Mouse (Mus musculus) heart, postnatal 0 days (tissue): ENCODE measurements at regions not wholly inside any gene's neighbourhood (a gene's known extent, or its start where the extent isn't known, plus 50 kb on each side); places are given as distances from the start of the nearest gene placed in this dataset.

ENCODE experiments used
- ATAC-seq: fragments of 200-750 bp; cut with Nextera tagmentation; 2 replicates; pipeline ENCODE4 v1.8.0; 2017; ENCODE audit warnings: low read depth, moderate number of reproducible peaks, moderate library complexity; ENCODE audit not compliant: insufficient read depth
- DNase-seq: peaks from one replicate; pipeline ENCODE4 v3.0.0-alpha.2; 2016; ENCODE audit warnings: low spot score
- H3K27ac ChIP-seq: fragments of 300-500 bp; sonication (generic); 2 replicates; pipeline ENCODE4 v1.5.1; 2014; ENCODE audit warnings: low read depth, mild to moderate bottlenecking
- H3K27me3 ChIP-seq: fragments of 300-500 bp; sonication (generic); 2 replicates; pipeline ENCODE4 v1.6.1; 2014; ENCODE audit warnings: low read length, mixed read lengths; ENCODE audit not compliant: control insufficient read depth, insufficient read depth
- H3K36me3 ChIP-seq: fragments of 300-500 bp; sonication (generic); replicated peaks from 2 replicates; pipeline ENCODE4 v1.6.1; 2014; ENCODE audit warnings: low read length, mixed read lengths; ENCODE audit not compliant: control insufficient read depth, insufficient read depth
- H3K4me1 ChIP-seq: fragments of 300-500 bp; sonication (generic); 2 replicates; pipeline ENCODE4 v1.6.1; 2014; ENCODE audit warnings: antibody characterized with exemption; ENCODE audit not compliant: control insufficient read depth, insufficient read depth
- H3K4me2 ChIP-seq: fragments of 300-500 bp; sonication (generic); 2 replicates; pipeline ENCODE4 v1.6.1; 2014; ENCODE audit warnings: low read depth, mild to moderate bottlenecking, low read length, moderate library complexity
- H3K4me3 ChIP-seq: fragments of 300-500 bp; sonication (generic); 2 replicates; pipeline ENCODE4 v1.5.1; 2014; ENCODE audit warnings: low read depth, low read length
- H3K9ac ChIP-seq: fragments of 300-500 bp; sonication (generic); replicated peaks from 2 replicates; pipeline ENCODE4 v1.6.1; 2014; ENCODE audit warnings: low read depth, low read length, mixed read lengths
- H3K9me3 ChIP-seq: fragments of 300-500 bp; sonication (generic); replicated peaks from 2 replicates; pipeline ENCODE4 v1.6.1; 2016; ENCODE audit warnings: low read length; ENCODE audit not compliant: control insufficient read depth
- CTCF ChIP-seq: IDR thresholded peaks from 2 replicates; pipeline ENCODE4 v1.5.1; 2016; ENCODE audit warnings: antibody characterized with exemption, control low read depth, low read depth
- EP300 ChIP-seq: IDR thresholded peaks from 2 replicates; pipeline ENCODE4 v1.6.1; 2016; ENCODE audit warnings: antibody characterized with exemption, low read depth
- WGBS: fragments of 180-500 bp; shearing (Covaris S2); extraction: QIAGEN DNeasy Blood & Tissue Kit; methylation state at CpG from one replicate; pipeline ENCODE4 v1.1.7; 2014; 5-methylcytosine and 5-hydroxymethylcytosine counted together

DNA sequence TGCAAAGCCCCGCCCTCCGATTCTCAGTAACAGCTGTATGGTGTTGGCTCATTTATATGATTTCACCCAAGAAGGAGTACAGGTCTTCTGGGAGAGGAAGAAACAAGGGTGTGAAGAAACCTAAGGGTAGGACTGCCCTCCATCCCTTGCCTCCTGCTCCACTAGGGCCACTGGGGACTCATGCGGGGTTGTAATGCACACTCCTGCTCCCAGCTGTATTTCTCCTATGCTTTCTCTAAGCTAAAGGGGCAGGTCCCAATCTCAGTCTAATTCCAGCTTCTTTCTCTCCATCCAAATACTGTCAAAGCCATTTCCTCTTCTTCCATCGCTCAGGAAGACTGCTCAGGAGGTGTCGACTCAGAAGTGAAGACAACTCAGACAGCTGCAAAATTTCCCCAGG lies 1977.0 kb upstream of the Lrrc6 start:
- DNase-seq (no peak), ATAC-seq (no peak)
- Histone ChIP-seq H3K9ac (no peak overlapping the region), H3K9me3 (no peaks in the 10 kb centered on the region), H3K4me2 (no peak overlapping the region), H3K27ac (no peak overlapping the region), H3K4me3 (no peak overlapping the region), H3K4me1 (no peaks in the 10 kb centered on the region), H3K27me3 (no peaks in the 10 kb centered on the region), H3K36me3 (no peaks in the 10 kb centered on the region)
- TF ChIP-seq CTCF (no peak), EP300 (no peak)
- WGBS, result 48% methylated on average over 5 of the region's 5 CpGs

DNA sequence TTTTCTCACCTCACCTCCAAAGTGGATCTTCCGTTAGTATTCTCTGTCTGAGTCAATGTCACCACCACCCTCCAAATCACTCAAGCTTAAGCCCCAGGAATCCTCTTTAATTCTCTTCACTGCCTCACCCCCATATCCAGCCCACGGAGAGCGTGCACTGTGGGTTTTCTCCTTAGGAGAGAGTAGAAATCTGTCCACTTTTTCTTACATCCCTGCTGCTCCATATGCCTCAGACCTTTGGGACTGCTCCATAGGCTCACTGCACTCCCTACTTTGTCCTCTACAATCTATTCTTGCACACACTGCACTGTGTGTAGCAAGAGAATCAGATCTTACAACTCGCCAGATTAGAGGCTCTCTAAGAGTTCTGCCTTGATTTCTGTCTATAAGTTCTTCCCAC lies 1971.2 kb upstream of the Lrrc6 start:
- ATAC-seq, result no peak
- no peak overlapping the region for H3K4me2 ChIP-seq
- H3K9me3 ChIP-seq, result no peaks in the 10 kb centered on the region
- no peaks in the 10 kb centered on the region for H3K4me1 ChIP-seq
- WGBS, result 78% methylated on average over 4 of the region's 4 CpGs
- no peak for DNase-seq
- H3K27ac ChIP-seq, result no peak overlapping the region
- no peak overlapping the region for H3K4me3 ChIP-seq
- H3K36me3 ChIP-seq, result no peaks in the 10 kb centered on the region
- TF ChIP-seq CTCF (no peak), EP300 (no peak)
- H3K9ac ChIP-seq, result no peak overlapping the region
- no peaks in the 10 kb centered on the region for H3K27me3 ChIP-seq

DNA sequence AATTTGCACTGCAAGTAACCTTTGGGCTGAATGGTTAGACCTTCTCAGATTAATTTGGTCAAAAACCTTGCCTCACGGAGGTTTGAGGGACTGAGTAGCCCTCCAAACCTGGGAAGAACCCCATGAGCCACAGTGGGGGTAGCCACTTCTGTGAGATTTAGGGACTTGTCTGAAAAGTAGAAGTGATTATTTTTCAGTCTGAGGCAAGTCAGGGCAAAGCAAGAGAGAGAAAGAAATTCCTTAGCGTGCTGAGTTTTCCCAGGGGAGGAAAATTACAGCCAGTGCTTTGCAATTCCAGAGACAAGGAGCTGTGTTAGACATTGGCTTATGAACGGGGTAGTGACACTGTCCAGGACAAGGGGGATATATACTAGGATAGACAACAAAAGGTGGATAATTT lies 1962.1 kb upstream of the Lrrc6 start:
- Histone ChIP-seq H3K36me3 (no peaks in the 10 kb centered on the region), H3K27me3 (no peaks in the 10 kb centered on the region), H3K4me2 (no peak overlapping the region), H3K9ac (no peak overlapping the region), H3K4me1 (peaks cover 17% of the 10 kb centered on the region; the same call in 1 of the 2 replicates), H3K4me3 (no peak overlapping the region), H3K9me3 (no peaks in the 10 kb centered on the region), H3K27ac (no peak overlapping the region)
- ATAC-seq, result no peak
- WGBS, result 47% methylated on average over 3 of the region's 3 CpGs
- DNase-seq, result no peak
- TF ChIP-seq EP300 (no peak), CTCF (no peak)

DNA sequence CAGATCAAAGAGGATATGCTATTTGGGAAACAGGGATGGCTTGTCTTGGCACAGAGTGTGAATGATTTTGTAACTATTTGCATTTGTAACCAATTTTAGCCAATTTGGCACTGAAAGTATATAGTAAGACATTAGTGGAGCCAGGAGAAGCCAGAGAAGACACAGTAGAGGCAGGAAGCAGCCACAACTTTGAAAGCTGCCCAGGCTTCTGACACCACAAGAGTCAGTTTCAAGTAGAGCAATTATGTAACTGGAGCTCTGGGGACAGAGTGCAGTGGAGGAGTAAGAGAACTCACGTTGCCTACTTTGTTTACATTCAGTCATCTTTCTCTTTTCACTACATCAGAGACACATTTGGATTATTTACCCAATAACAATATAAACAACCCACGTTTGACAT lies 1956.5 kb upstream of the Lrrc6 start:
- no peak overlapping the region for H3K4me3 ChIP-seq
- WGBS, result 59% methylated on average over 2 of the region's 2 CpGs
- H3K27ac ChIP-seq, result no peak overlapping the region
- ATAC-seq (no peak), DNase-seq (no peak)
- H3K9ac ChIP-seq, result no peak overlapping the region
- H3K27me3 ChIP-seq, result no peaks in the 10 kb centered on the region
- H3K36me3 ChIP-seq, result no peaks in the 10 kb centered on the region
- H3K9me3 ChIP-seq, result no peaks in the 10 kb centered on the region
- no peak overlapping the region for H3K4me2 ChIP-seq
- peaks cover 4% of the 10 kb centered on the region; the same call in 1 of the 2 replicates for H3K4me1 ChIP-seq
- TF ChIP-seq EP300 (no peak), CTCF (no peak)

DNA sequence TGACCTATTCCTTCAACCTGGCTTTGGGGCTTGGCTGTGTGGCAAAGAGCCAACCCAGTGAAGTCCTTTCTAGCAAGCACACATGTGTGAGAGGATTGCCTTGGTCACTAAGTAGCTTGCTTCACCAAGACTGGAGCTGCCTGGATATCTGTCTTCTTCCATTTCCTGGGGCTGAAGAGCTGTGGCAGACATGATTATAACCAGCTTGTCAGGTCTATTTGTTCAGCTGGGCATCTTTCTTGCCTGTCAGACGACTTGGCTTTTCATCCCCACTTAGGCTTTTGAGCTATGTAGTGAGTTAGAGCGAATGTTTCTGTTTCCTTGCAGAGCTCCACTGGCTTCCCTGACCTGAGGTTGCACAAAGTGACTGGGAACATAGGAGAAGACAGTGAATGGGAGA lies 1951.3 kb upstream of the Lrrc6 start:
- WGBS, result 29% methylated on average over 2 of the region's 2 CpGs
- ATAC-seq (no peak), DNase-seq (no peak)
- Histone ChIP-seq H3K27ac (no peak overlapping the region), H3K4me2 (no peak overlapping the region), H3K4me1 (no peaks in the 10 kb centered on the region), H3K27me3 (no peaks in the 10 kb centered on the region), H3K4me3 (no peak overlapping the region), H3K36me3 (no peaks in the 10 kb centered on the region), H3K9me3 (no peaks in the 10 kb centered on the region), H3K9ac (no peak overlapping the region)
- TF ChIP-seq EP300, result no peak
- TF ChIP-seq CTCF, result no peak

DNA sequence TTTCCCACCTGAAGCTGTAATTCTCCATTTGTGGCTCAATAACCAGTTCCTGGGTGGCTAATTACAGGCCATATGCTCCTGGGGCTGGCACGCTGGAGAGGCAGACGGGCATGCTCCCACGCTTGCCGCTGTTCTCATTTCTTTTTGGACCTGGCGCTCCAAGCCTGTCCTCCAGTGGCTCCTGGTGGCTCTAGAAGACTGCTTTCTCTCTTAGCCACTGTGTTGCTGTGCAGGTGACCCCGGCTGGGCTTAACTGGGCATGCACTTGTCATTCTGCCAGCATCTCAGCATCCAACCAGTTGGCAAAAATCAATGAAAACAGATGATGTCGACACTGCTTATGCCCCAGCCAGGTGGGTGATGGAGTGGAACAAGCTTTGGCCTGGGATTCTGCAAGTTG lies 1944.6 kb upstream of the Lrrc6 start:
- Histone ChIP-seq H3K9ac (no peak overlapping the region), H3K36me3 (no peaks in the 10 kb centered on the region), H3K4me1 (no peaks in the 10 kb centered on the region), H3K4me2 (no peak overlapping the region), H3K4me3 (no peak overlapping the region), H3K9me3 (no peaks in the 10 kb centered on the region), H3K27ac (no peak overlapping the region), H3K27me3 (no peaks in the 10 kb centered on the region)
- ATAC-seq (no peak), DNase-seq (no peak)
- 80% methylated on average over 7 of the region's 7 CpGs for WGBS
- TF ChIP-seq EP300 (no peak), CTCF (no peak)
